Mouse (Mus musculus) hindbrain, embryonic 10.5 days (tissue): ENCODE data around the gene Nelfb. TPM values are rescaled to one million over a fixed set of nuclear protein-coding genes. Genes with fewer than 3 reads are reported as not detected.

Source experiments
- DNase-seq: peaks from one replicate; pipeline ENCODE4 v3.0.0-alpha.2; 2017; ENCODE audit warnings: low spot score
- H3K27ac ChIP-seq: fragments of 300-500 bp; sonication (generic); 2 replicates; pipeline ENCODE4 v1.5.1; 2016; ENCODE audit warnings: mild to moderate bottlenecking, moderate library complexity
- H3K27me3 ChIP-seq: fragments of 300-500 bp; sonication (generic); 2 replicates; pipeline ENCODE4 v1.6.1; 2016; ENCODE audit warnings: mild to moderate bottlenecking; ENCODE audit not compliant: poor library complexity, insufficient read depth, severe bottlenecking
- H3K36me3 ChIP-seq: fragments of 300-500 bp; sonication (generic); 2 replicates; pipeline ENCODE4 v1.6.1; 2016; ENCODE audit warnings: mild to moderate bottlenecking, moderate library complexity
- H3K4me1 ChIP-seq: fragments of 300-500 bp; sonication (generic); replicated peaks from 2 replicates; pipeline ENCODE4 v1.6.1; 2016; ENCODE audit warnings: mild to moderate bottlenecking
- H3K4me3 ChIP-seq: fragments of 300-500 bp; sonication (generic); 2 replicates; pipeline ENCODE4 v1.5.1; 2016; ENCODE audit warnings: mild to moderate bottlenecking, moderate library complexity
- H3K9me3 ChIP-seq: fragments of 300-500 bp; sonication (generic); 2 replicates; pipeline ENCODE4 v1.6.1; 2016; ENCODE audit warnings: mild to moderate bottlenecking, moderate library complexity
- WGBS: fragments of 180-500 bp; shearing (Covaris S2); methylation state at CpG from one replicate; pipeline ENCODE4 v1.1.7; 2016; 5-methylcytosine and 5-hydroxymethylcytosine counted together
- polyA plus RNA-seq: library from polyadenylated mRNA; unstranded; fragments of >200 nt; fragmentation: Nextera tagmentation; extraction: Ambion mirVana; gene quantifications from 2 replicates; pipeline ENCODE4 v1.2.1, GENCODE M21; 2016

Nelfb gene
- polyA plus RNA-seq, 1 experiment from 2014 or later = 123 TPM

DNA sequence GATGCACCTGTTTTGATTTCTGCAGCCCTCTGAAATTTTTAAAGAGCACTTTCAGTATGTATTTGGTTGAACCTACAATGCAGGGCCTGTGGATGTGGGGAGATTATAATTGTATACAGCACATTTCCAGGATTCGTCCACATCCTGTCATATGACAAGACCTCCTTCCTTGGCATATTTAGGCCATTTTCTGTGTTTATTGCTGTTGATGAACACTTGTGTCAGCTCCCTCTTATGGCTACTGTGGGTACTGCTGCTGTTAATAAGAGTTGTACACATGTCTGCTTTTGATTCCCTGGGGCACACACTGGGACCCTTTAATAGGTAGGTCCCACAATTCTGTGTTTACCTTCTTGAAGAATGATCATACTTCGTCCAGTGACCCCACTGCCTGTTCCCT, 53.6 kb downstream of the Nelfb start:
- H3K27me3 ChIP-seq = no peaks in the 10 kb centered on the region
- no peaks in the 10 kb centered on the region for H3K36me3 ChIP-seq
- no peak overlapping the region for H3K4me3 ChIP-seq
- 54% methylated on average over 2 of the region's 2 CpGs for WGBS
- no peaks in the 10 kb centered on the region for H3K9me3 ChIP-seq
- H3K27ac ChIP-seq = no peak overlapping the region
- peaks cover 6% of the 10 kb centered on the region; the same call in 1 of the 2 replicates for H3K4me1 ChIP-seq
- no peak for DNase-seq

- Histone ChIP-seq H3K36me3 (no peaks in the 10 kb centered on the region), H3K9me3 (no peaks in the 10 kb centered on the region), H3K27ac (no peak overlapping the region), H3K4me1 (no peaks in the 10 kb centered on the region), H3K27me3 (no peaks in the 10 kb centered on the region), H3K4me3 (no peak overlapping the region)
- WGBS = 42% methylated on average over 2 of the region's 2 CpGs
- no peak for DNase-seq
Measured at GRCm38 (mm10) chr2:25156990-25157389, 54.3 kb downstream of the Nelfb start.

- Histone ChIP-seq H3K9me3 (no peaks in the 10 kb centered on the region), H3K27me3 (no peaks in the 10 kb centered on the region), H3K4me3 (no peak overlapping the region), H3K27ac (no peak overlapping the region), H3K36me3 (no peaks in the 10 kb centered on the region), H3K4me1 (no peaks in the 10 kb centered on the region)
- DNase-seq = no peak
- WGBS = 84% methylated on average over 3 of the region's 3 CpGs
Measured at GRCm38 (mm10) chr2:25156177-25156576, 55.1 kb downstream of the Nelfb start.

DNA sequence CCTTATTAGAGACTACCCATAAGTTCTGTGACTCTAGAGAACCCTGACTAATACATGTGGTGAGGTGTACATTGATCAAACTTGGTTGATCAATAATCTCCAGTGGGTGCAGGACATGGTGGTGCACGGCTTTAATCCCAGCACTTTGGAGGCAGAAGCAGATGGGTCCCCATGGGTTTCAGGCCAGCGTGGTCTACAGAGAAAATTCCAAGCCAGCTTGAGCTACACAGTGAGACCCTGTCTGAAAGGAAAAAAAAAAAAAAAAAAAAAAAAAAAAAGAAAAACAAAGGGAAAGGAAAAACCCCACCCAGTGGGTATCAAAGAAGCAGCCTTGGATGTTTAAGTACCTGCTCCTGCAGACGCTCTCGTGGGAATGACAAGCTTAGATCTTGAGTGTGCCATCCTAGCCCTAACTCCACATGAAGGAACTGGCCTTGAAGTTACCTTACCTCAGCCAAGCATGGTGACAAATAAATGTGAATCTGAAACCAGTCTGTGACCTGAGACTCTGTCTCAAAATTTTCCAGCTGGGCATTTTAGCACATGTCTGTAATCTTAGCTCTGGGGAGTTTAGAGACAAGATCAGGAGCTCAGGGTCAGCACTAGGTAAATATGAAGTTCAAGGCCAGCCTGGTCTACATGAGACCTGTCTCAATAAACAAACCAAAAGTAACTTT, 59.9 kb downstream of the Nelfb start:
- Histone ChIP-seq H3K27ac (no peak overlapping the region), H3K9me3 (no peaks in the 10 kb centered on the region), H3K27me3 (0 out of 2 replicates have a peak, but pooled peaks cover 5% of the 10 kb centered on the region), H3K4me1 (0 out of 2 replicates have a peak, but pooled peaks cover 3% of the 10 kb centered on the region), H3K4me3 (no peak overlapping the region), H3K36me3 (no peaks in the 10 kb centered on the region)
- DNase-seq = no peak
- 73% methylated on average over 4 of the region's 4 CpGs for WGBS

Other genes starting within 250 kb of the Nelfb start
- 30.8 and 35.5 TPM in 2 replicates for gene Dph7, start 249.1 kb downstream of the Nelfb start, polyA plus RNA-seq
- 128 and 156 TPM in 2 replicates for gene Mrpl41, start 236.4 kb downstream of the Nelfb start, polyA plus RNA-seq
- gene Pnpla7, start 235.5 kb downstream of the Nelfb start, polyA plus RNA-seq = 3.9 and 5.3 TPM in 2 replicates
- gene Nsmf, start 157.1 kb downstream of the Nelfb start, polyA plus RNA-seq = 72.2 and 89.0 TPM in 2 replicates
- gene Entpd8, start 131.2 kb downstream of the Nelfb start, polyA plus RNA-seq = not detected in 2 replicates
- gene Noxa1, start 116.3 kb downstream of the Nelfb start, polyA plus RNA-seq = 0.22 and 0.38 TPM in 2 replicates
- gene Nrarp, start 30.7 kb downstream of the Nelfb start, polyA plus RNA-seq = 77.4 and 108 TPM in 2 replicates
- gene Tor4a, start 14.6 kb downstream of the Nelfb start, polyA plus RNA-seq = 2.6 and 2.7 TPM in 2 replicates
- not detected in 2 replicates for gene Stpg3, start 3.1 kb upstream of the Nelfb start, polyA plus RNA-seq
- gene Fam166a, start 7.3 kb upstream of the Nelfb start, polyA plus RNA-seq = not detected in 2 replicates
- gene Tubb4b, start 13.2 kb upstream of the Nelfb start, polyA plus RNA-seq = 655 and 693 TPM in 2 replicates
- gene Slc34a3, start 22.9 kb upstream of the Nelfb start, polyA plus RNA-seq = not detected in 2 replicates
- gene Rnf224, start 25.3 kb upstream of the Nelfb start, polyA plus RNA-seq = not detected in 2 replicates
- gene Rnf208, start 30.8 kb upstream of the Nelfb start, polyA plus RNA-seq = 25.5 and 43.5 TPM in 2 replicates
- not detected in 2 replicates for gene Cysrt1, start 31.0 kb upstream of the Nelfb start, polyA plus RNA-seq
- 5.7 and 6.2 TPM in 2 replicates for gene AL732309.1, start 35.4 kb upstream of the Nelfb start, polyA plus RNA-seq
- 18.7 and 20.3 TPM in 2 replicates for gene Tmem203, start 44.0 kb upstream of the Nelfb start, polyA plus RNA-seq
- 8.1 and 9.5 TPM in 2 replicates for gene Tprn, start 51.1 kb upstream of the Nelfb start, polyA plus RNA-seq
- 248 and 259 TPM in 2 replicates for gene Ssna1, start 60.9 kb upstream of the Nelfb start, polyA plus RNA-seq
- 150 and 156 TPM in 2 replicates for gene Anapc2, start 61.0 kb upstream of the Nelfb start, polyA plus RNA-seq
- not detected in 2 replicates for gene Tmem210, start 76.7 kb upstream of the Nelfb start, polyA plus RNA-seq
- gene Lrrc26, start 78.4 kb upstream of the Nelfb start, polyA plus RNA-seq = not detected in 2 replicates
- 1.2 and 4.5 TPM in 2 replicates for gene Grin1, start 107.7 kb upstream of the Nelfb start, polyA plus RNA-seq
- gene Man1b1, start 120.8 kb upstream of the Nelfb start, polyA plus RNA-seq = 57.4 and 58.7 TPM in 2 replicates
- gene Dpp7, start 144.9 kb upstream of the Nelfb start, polyA plus RNA-seq = 21.1 and 21.8 TPM in 2 replicates
- 7.4 and 10.1 TPM in 2 replicates for gene Uap1l1, start 154.2 kb upstream of the Nelfb start, polyA plus RNA-seq
- gene Sapcd2, start 160.8 kb upstream of the Nelfb start, polyA plus RNA-seq = 71.6 and 75.1 TPM in 2 replicates
- 0.31 TPM in 1 of 2 replicates, not detected in the other for gene Entpd2, start 184.4 kb upstream of the Nelfb start, polyA plus RNA-seq
- 75.1 and 155 TPM in 2 replicates for gene Npdc1, start 187.9 kb upstream of the Nelfb start, polyA plus RNA-seq
- gene Fut7, start 211.8 kb upstream of the Nelfb start, polyA plus RNA-seq = not detected in 2 replicates
- gene Abca2, start 217.2 kb upstream of the Nelfb start, polyA plus RNA-seq = 5.7 and 5.9 TPM in 2 replicates
- gene Clic3, start 245.3 kb upstream of the Nelfb start, polyA plus RNA-seq = 0.90 and 1.2 TPM in 2 replicates
- gene Paxx, start 249.6 kb upstream of the Nelfb start, polyA plus RNA-seq = 17.0 and 31.3 TPM in 2 replicates